Mouse (Mus musculus) ES-Bruce4 (cell line): ENCODE measurements around the gene Bid. TPM values are rescaled to one million over a fixed set of nuclear protein-coding genes. Genes with fewer than 3 reads are reported as not detected.
"Not testable (repeated sequence)": the region's sequence is repeated elsewhere in the genome, so short reads cannot be mapped to it uniquely, and the experiment has no call there.

Source experiments
- H3K27ac ChIP-seq: 2 replicates; pipeline ENCODE4 v1.5.1; 2012; ENCODE audit warnings: low read length, inconsistent platforms; ENCODE audit not compliant: insufficient read depth
- H3K27me3 ChIP-seq: 2 replicates; pipeline ENCODE4 v1.6.1; 2012; ENCODE audit warnings: mild to moderate bottlenecking, low read length, inconsistent platforms; ENCODE audit not compliant: control insufficient read depth, poor library complexity, insufficient read depth, severe bottlenecking
- H3K36me3 ChIP-seq: 2 replicates; pipeline ENCODE4 v1.6.1; 2012; ENCODE audit warnings: inconsistent platforms, mild to moderate bottlenecking, low read length, moderate library complexity; ENCODE audit not compliant: control insufficient read depth, poor library complexity, insufficient read depth, severe bottlenecking
- H3K4me1 ChIP-seq: one replicate; pipeline ENCODE4 v1.8.1; 2011; ENCODE audit warnings: low read length; ENCODE audit not compliant: control insufficient read depth, insufficient read depth
- H3K4me3 ChIP-seq: 2 replicates; pipeline ENCODE4 v1.5.1; 2011; ENCODE audit warnings: low read depth, mild to moderate bottlenecking, low read length
- H3K9ac ChIP-seq: 2 replicates; pipeline ENCODE4 v1.6.1; 2012; ENCODE audit warnings: low read depth, mild to moderate bottlenecking, inconsistent platforms; ENCODE audit not compliant: poor library complexity, severe bottlenecking
- H3K9me3 ChIP-seq: replicated peaks from 2 replicates; pipeline ENCODE4 v1.6.1; 2012; ENCODE audit warnings: mild to moderate bottlenecking, low read length, inconsistent platforms; ENCODE audit not compliant: control insufficient read depth, poor library complexity, insufficient read depth, severe bottlenecking
- CTCF ChIP-seq: IDR thresholded peaks from one replicate; pipeline ENCODE4 v1.8.1; 2011; ENCODE audit warnings: low read depth, low read length
- EP300 ChIP-seq: IDR thresholded peaks from 2 replicates; pipeline ENCODE4 v1.6.1; 2011; ENCODE audit warnings: low read depth, low read length; ENCODE audit not compliant: insufficient read depth
- POLR2A ChIP-seq: IDR thresholded peaks from one replicate; pipeline ENCODE4 v1.8.1; 2011; ENCODE audit warnings: low read length; ENCODE audit not compliant: insufficient read depth
- polyA plus RNA-seq: library from polyadenylated mRNA; stranded (reverse); fragments of >200 nt; gene quantifications from 2 replicates; pipeline ENCODE4 v1.2.4, GENCODE M21; 2011; ENCODE audit warnings: low read depth; ENCODE audit not compliant: missing spikeins, insufficient read depth, insufficient read length

The Bid gene
- polyA plus RNA-seq, 1 experiment = 43.8 TPM

DNA sequence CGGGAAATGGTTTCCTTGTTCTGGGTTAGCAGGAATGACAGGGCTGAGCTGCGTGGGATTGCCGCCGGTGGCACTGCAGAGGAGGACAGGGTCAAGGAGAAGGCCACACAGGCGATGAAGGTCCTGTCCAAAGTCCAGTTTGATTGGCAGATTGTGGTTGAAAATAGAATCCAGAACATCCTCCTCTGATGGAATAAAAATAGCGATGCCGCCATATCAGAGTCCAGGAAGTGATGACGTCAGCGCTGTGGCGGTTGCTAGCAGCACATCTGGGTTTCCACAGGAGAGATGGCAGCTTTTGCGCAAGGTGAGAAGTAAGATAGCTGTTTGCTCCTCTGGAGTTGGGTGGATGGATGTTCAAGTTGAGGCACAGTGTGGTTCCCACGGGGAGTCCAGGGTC, 15.9 kb upstream of the Bid start:
- Histone ChIP-seq H3K4me3 (no peak overlapping the region), H3K9ac (no peak overlapping the region), H3K4me1 (no peaks in the 10 kb centered on the region), H3K9me3 (no peaks in the 10 kb centered on the region), H3K36me3 (no peaks in the 10 kb centered on the region), H3K27ac (no peak overlapping the region), H3K27me3 (no peaks in the 10 kb centered on the region)
- no peak for TF ChIP-seq POLR2A
- TF ChIP-seq CTCF = no peak
- TF ChIP-seq EP300 = no peak

DNA sequence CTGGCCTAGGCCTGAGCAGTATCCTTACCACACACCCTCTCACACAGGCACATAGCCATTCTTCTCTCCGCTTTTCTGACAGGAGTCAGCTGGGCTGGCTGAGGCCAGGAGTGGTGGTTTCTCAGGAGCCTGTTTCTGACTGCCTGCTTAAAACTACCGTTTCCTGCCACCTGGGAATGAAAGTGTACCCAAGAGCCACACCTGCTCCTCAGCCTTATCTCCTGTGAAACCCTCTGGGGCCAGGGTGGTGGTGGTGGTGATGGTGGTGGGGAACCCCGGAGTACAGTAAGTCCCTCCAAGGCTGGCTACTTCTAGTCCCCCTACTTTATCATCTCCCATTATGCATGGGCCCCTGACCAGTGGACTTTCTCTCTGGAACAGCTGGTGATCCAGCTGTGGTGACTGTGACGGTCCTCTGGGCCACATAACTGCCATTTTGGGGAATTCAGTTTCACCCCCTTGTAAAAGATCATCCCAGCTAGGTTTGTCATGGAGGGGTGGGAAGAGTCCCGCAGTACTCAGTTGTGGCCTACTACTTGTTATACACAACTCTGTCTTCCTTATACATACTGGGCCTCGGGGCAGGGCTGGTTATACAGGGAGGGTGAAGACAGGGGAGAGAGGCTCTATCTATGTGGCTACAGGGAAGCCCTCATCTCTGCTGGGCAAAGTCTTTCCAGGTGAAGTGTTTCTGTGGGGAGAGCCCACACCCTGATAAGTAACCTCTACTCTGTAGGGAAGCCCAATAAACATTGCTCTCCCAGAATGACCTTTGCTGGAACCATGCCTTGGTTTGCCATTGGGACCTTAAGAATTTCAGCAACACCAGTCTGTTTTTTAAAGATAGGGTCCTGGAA, 14.0 kb upstream of the Bid start:
- Histone ChIP-seq H3K27ac (no peak overlapping the region), H3K4me3 (no peak overlapping the region), H3K9me3 (no peaks in the 10 kb centered on the region), H3K4me1 (no peaks in the 10 kb centered on the region), H3K9ac (no peak overlapping the region), H3K27me3 (no peaks in the 10 kb centered on the region), H3K36me3 (no peaks in the 10 kb centered on the region)
- TF ChIP-seq POLR2A = no peak
- TF ChIP-seq EP300 = no peak
- no peak for TF ChIP-seq CTCF

DNA sequence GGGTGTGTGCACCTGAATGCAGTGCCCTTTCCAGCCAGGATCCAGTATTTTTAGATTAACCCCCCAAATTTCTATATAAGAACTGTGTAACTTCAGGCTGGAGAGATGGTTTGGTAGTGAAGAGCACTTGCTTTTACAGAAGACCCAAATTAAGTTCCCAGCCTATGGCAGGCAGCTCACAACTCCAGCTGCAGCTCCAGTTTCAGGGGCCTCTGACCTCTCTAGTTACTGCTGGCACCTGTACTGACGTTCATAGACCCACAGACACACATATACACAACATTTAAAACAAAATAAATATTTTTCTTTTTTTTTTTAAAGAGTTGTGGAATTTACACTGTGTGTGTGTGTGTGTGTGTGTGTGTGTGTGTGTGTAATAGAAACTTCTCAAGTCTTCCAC, 12.8 kb upstream of the Bid start:
- TF ChIP-seq CTCF (no peak), POLR2A (no peak), EP300 (no peak)
- Histone ChIP-seq H3K27ac (no peak overlapping the region), H3K9me3 (no peaks in the 10 kb centered on the region), H3K36me3 (no peaks in the 10 kb centered on the region), H3K4me1 (no peaks in the 10 kb centered on the region), H3K27me3 (no peaks in the 10 kb centered on the region), H3K4me3 (no peak overlapping the region), H3K9ac (no peak overlapping the region)

DNA sequence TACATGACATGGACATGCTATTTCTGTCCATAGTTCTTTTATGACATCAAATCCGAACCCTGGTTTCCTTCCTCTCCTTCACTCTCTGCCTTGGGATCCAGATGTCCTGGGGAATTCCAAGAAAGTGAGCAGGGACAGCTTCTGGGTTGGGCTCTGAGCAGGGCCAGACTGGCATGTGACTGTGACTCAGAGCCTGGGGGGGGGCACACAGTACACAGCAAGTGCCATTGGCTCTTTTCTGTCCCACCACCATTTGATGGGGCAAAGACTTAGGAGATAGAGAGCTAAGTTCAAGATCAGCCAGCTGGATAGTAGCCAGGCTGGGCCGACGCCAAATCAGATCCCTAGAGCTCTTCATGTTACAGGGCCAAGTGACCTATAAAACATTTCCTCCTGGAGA, 11.1 kb upstream of the Bid start:
- H3K27me3 ChIP-seq = no peaks in the 10 kb centered on the region
- TF ChIP-seq CTCF (no peak), EP300 (no peak), POLR2A (no peak)
- H3K27ac ChIP-seq = no peak overlapping the region
- no peaks in the 10 kb centered on the region for H3K9me3 ChIP-seq
- no peaks in the 10 kb centered on the region for H3K36me3 ChIP-seq
- no peaks in the 10 kb centered on the region for H3K4me1 ChIP-seq
- H3K4me3 ChIP-seq = no peak overlapping the region
- no peak overlapping the region for H3K9ac ChIP-seq

DNA sequence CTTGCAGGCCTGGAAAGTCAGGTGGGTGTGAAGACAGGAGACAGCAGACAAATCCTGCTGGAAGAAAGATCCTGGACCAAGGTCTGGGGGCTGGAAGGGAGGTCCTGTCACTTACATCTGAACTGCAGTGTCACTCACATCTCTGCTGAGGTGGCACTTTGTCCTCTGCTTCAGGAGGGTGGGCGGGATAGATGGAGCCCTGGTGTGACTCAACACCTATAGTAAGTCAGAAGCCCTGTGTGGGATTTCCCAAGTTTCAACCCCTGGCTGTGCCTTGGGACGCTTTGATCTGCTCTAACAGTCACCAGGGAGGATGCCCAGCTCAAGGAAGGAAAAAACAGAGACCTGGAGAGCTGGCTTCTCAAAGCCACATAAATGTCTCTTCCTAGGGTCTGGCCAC, 10.2 kb upstream of the Bid start:
- no peaks in the 10 kb centered on the region for H3K9me3 ChIP-seq
- no peak overlapping the region for H3K4me3 ChIP-seq
- H3K27ac ChIP-seq = no peak overlapping the region
- H3K9ac ChIP-seq = no peak overlapping the region
- no peaks in the 10 kb centered on the region for H3K27me3 ChIP-seq
- no peak for TF ChIP-seq POLR2A
- no peak for TF ChIP-seq EP300
- TF ChIP-seq CTCF = no peak
- no peaks in the 10 kb centered on the region for H3K4me1 ChIP-seq
- H3K36me3 ChIP-seq = no peaks in the 10 kb centered on the region

DNA sequence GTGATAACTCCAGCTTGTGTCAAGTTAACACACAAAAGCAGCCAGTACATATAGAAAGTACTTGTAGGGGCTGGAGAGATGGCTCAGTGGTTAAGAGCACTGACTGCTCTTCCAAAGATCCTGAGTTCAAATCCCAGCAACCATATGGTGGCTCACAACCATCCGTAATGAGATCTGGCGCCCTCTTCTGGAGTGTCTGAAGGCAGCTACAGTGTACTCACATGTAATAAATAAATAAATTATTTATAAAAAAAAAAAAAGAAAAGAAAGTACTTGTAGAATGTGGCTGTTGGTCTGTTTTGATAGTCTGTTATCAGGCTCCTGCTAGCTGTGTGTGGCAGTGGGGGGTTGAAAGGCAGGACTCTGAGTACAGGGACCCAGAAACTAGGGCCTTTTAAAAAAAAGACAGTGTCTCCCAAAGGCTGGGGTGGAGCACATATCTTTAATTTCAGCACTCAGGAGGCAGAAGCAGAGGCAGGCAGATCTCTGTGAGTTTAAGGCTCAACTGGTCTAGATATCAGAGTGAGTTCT, 8.2 kb upstream of the Bid start:
- not testable (repeated sequence) for H3K4me1 ChIP-seq, H3K27me3 ChIP-seq, H3K9ac ChIP-seq, H3K4me3 ChIP-seq, H3K9me3 ChIP-seq, H3K27ac ChIP-seq, H3K36me3 ChIP-seq
